Comparison of ENCODE assay signal across 14 mouse cellular contexts in genomic region chr10:40312781-40313180, GRCm38 (mm10).
"Had no signal": no experiment of that assay in that cellular context is flagged by ENCODE, and none has a peak within 500 bp of the region (broad histone marks: within the 10 kb centered on the region; RNA-seq: fewer than 3 reads in every experiment).

No protein-coding gene starts in this region.

- H3K4me3 ChIP-seq: left cerebral cortex, adult 2 months; liver, embryonic 13.5 days; midbrain, embryonic 12.5 days; midbrain, embryonic 15.5 days; neural tube, embryonic 12.5 days; neural tube, embryonic 15.5 days had no signal

- H3K9ac ChIP-seq: liver, embryonic 13.5 days; midbrain, embryonic 12.5 days; midbrain, embryonic 15.5 days; neural tube, embryonic 12.5 days; neural tube, embryonic 15.5 days had no signal

- H3K4me1 ChIP-seq: midbrain, embryonic 12.5 days; midbrain, embryonic 15.5 days; neural tube, embryonic 12.5 days; neural tube, embryonic 15.5 days had no signal

- H3K27me3 ChIP-seq: liver, embryonic 13.5 days; midbrain, embryonic 12.5 days; midbrain, embryonic 15.5 days; neural tube, embryonic 12.5 days; neural tube, embryonic 15.5 days had no signal

- DNase-seq: kidney, postnatal 10 days; kidney, postnatal 36 days; layer of hippocampus, postnatal 36 days; liver, embryonic 13.5 days; lung, adult 2 months; retina, postnatal 1 day; right cerebral cortex, postnatal 25 days; thymus, postnatal 25 days had no signal

- H3K27ac ChIP-seq: left cerebral cortex, adult 2 months; liver, embryonic 13.5 days; macrophage; midbrain, embryonic 12.5 days; midbrain, embryonic 15.5 days; neural tube, embryonic 12.5 days; neural tube, embryonic 15.5 days had no signal

- H3K36me3 ChIP-seq: liver, embryonic 13.5 days; midbrain, embryonic 12.5 days; midbrain, embryonic 15.5 days; neural tube, embryonic 12.5 days; neural tube, embryonic 15.5 days had no signal

- H3K9me3 ChIP-seq: liver, embryonic 13.5 days; midbrain, embryonic 12.5 days; midbrain, embryonic 15.5 days; neural tube, embryonic 12.5 days; neural tube, embryonic 15.5 days had no signal

- H3K4me2 ChIP-seq: liver, embryonic 13.5 days; midbrain, embryonic 12.5 days; midbrain, embryonic 15.5 days; neural tube, embryonic 12.5 days; neural tube, embryonic 15.5 days had no signal

- ATAC-seq: midbrain, embryonic 15.5 days had no signal
